Mouse (Mus musculus): ENCODE measurements around the gene Gm8246. TPM values are rescaled to one million over a fixed set of nuclear protein-coding genes. Genes with fewer than 3 reads are reported as not detected.
"Not testable (repeated sequence)": the region's sequence is repeated elsewhere in the genome, so short reads cannot be mapped to it uniquely, and the experiment has no call there.

The Gm8246 gene
- not detected in 2 replicates for polyA plus RNA-seq (2015; fragmentation: Nextera tagmentation; extraction: Ambion mirVana)

DNA sequence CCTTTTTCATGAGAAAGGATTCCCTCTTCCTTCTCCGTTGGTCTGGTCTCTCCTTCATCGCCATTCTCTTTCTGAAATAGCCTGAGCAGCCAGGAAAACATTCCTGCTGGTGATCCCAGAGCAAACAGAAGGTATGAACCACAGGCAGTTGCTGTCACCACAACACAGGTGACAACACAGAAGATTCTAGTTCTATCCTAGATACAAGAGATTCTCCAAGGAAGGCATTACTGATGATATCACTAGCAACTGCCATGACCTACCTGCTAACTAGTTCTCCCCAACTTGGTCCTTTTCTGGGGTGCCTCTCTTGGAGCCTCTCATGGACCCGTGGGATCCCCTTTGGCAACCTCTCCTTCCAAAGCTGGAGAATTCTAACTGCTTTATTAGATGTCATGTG is at the start of gene Gm8246:
Gene Gm8246, minus strand, starts transcription at position 101 of the 400 bp plus-strand sequence.
- WGBS: no CpG with 5 or more reads among the region's 3 CpGs
- not testable (repeated sequence) for H3K27me3 ChIP-seq (replicated peaks; ENCODE audit: insufficient read depth, low read length); DNase-seq (ENCODE audit: low spot score); ATAC-seq; H3K27ac ChIP-seq (ENCODE audit: low read length); H3K4me1 ChIP-seq (ENCODE audit: insufficient read depth, low read depth, low read length); H3K36me3 ChIP-seq (ENCODE audit: insufficient read depth, low read length); H3K9ac ChIP-seq (replicated peaks; ENCODE audit: low read depth); H3K4me2 ChIP-seq (replicated peaks; ENCODE audit: low read depth, low read length); H3K9me3 ChIP-seq (ENCODE audit: low read length); H3K4me3 ChIP-seq (ENCODE audit: low read depth, low read length)

GRCm38 (mm10) chr14:5501374-5501773 is 23.7 kb upstream of the Gm8246 start, which contains the start of gene Gm3488:
Gene Gm3488, plus strand, starts transcription at chr14:5501674.
- H3K27ac ChIP-seq (ENCODE audit: low read length); H3K4me3 ChIP-seq (ENCODE audit: low read depth, low read length); DNase-seq (ENCODE audit: low spot score); H3K4me2 ChIP-seq (replicated peaks; ENCODE audit: low read depth, low read length); H3K36me3 ChIP-seq (ENCODE audit: insufficient read depth, low read length); H3K4me1 ChIP-seq (ENCODE audit: insufficient read depth, low read depth, low read length); H3K9me3 ChIP-seq (ENCODE audit: low read length); ATAC-seq; H3K27me3 ChIP-seq (replicated peaks; ENCODE audit: insufficient read depth, low read length); H3K9ac ChIP-seq (replicated peaks; ENCODE audit: low read depth): not testable (repeated sequence)
- WGBS: no CpG with 5 or more reads among the region's 35 CpGs

DNA sequence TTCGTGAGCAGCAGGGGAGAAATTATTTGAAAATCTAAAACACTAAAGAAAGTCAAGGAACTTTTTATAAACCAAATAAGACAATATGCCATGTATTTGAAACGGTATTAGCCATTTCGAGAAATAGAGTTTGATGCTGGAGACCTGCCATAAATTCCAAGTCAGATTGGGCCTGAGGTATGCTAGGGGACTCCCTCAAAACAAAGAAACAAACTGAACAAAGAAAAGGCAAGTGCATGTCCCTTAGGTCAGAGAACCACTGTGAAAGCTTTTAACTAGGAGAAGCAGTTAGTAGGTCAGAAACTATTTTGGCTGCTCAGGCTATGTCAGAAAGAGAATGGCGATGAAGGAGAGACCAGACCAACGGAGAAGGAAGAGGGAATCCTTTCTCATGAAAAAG is 6.3 kb upstream of the Gm8246 start, which contains the start of gene Gm3187:
Gene Gm3187, plus strand, starts transcription at position 301 of the 400 bp plus-strand sequence.
- not testable (repeated sequence) for H3K9ac ChIP-seq (replicated peaks; ENCODE audit: low read depth)

GRCm38 (mm10) chr14:5460469-5460868 is 17.2 kb downstream of the Gm8246 start:
- not testable (repeated sequence) for H3K27ac ChIP-seq (ENCODE audit: low read length); H3K36me3 ChIP-seq (ENCODE audit: insufficient read depth, low read length); DNase-seq (ENCODE audit: low spot score); H3K9me3 ChIP-seq (ENCODE audit: low read length); H3K4me3 ChIP-seq (ENCODE audit: low read depth, low read length); H3K4me2 ChIP-seq (replicated peaks; ENCODE audit: low read depth, low read length); H3K4me1 ChIP-seq (ENCODE audit: insufficient read depth, low read depth, low read length); H3K27me3 ChIP-seq (replicated peaks; ENCODE audit: insufficient read depth, low read length); H3K9ac ChIP-seq (replicated peaks; ENCODE audit: low read depth)
- ATAC-seq: peak; percentile 62; the same call in 1 of the 2 replicates
- no CpG with 5 or more reads among the region's 19 CpGs for WGBS

More for the DNA sequence above, 6.3 kb upstream of the Gm8246 start, which contains the start of gene Gm3187:
- not testable (repeated sequence) for H3K4me2 ChIP-seq (replicated peaks; ENCODE audit: low read depth, low read length); H3K9me3 ChIP-seq (ENCODE audit: low read length); H3K4me1 ChIP-seq (ENCODE audit: insufficient read depth, low read depth, low read length); H3K27ac ChIP-seq (ENCODE audit: low read length); ATAC-seq; H3K27me3 ChIP-seq (replicated peaks; ENCODE audit: insufficient read depth, low read length); H3K4me3 ChIP-seq (ENCODE audit: low read depth, low read length); DNase-seq (ENCODE audit: low spot score); H3K36me3 ChIP-seq (ENCODE audit: insufficient read depth, low read length)
- WGBS: 84% methylated on average over 4 of the region's 5 CpGs

DNA sequence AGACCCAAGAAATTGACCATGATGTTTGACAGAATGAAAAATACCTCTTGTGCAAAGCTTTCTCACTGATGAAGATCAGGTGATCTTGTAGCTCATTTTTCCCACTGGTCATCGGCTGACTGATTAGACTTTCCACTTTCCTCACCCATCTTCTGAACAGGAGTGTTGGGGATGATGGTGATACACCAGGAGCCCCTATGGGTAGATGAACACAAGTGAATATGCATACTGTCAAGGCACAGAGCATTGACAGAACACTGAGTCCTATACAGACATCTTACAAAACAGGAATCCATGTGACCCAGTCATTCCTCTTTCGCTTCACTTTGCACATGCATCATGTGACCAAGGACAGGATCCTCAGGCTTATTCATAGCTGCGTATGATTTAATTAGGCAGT is 22.3 kb downstream of the Gm8246 start, which contains the start of gene Gm3194:
Gene Gm3194, minus strand, starts transcription at position 101 of the 400 bp plus-strand sequence.
- not testable (repeated sequence) for H3K27me3 ChIP-seq (replicated peaks; ENCODE audit: insufficient read depth, low read length); H3K4me3 ChIP-seq (ENCODE audit: low read depth, low read length); DNase-seq (ENCODE audit: low spot score); H3K36me3 ChIP-seq (ENCODE audit: insufficient read depth, low read length); H3K9ac ChIP-seq (replicated peaks; ENCODE audit: low read depth); H3K4me2 ChIP-seq (replicated peaks; ENCODE audit: low read depth, low read length); ATAC-seq; H3K27ac ChIP-seq (ENCODE audit: low read length); H3K9me3 ChIP-seq (ENCODE audit: low read length); H3K4me1 ChIP-seq (ENCODE audit: insufficient read depth, low read depth, low read length)
- no CpG with 5 or more reads among the region's 3 CpGs for WGBS

Other genes starting within 250 kb of the Gm8246 start
- gene Gm3526, start 217.2 kb downstream of the Gm8246 start, polyA plus RNA-seq (2015; fragmentation: Nextera tagmentation; extraction: Ambion mirVana): not detected in 2 replicates
- gene Gm3542, start 142.9 kb downstream of the Gm8246 start, polyA plus RNA-seq (2015; fragmentation: Nextera tagmentation; extraction: Ambion mirVana): not detected in 2 replicates
- gene Gm3500, start 88.8 kb downstream of the Gm8246 start, polyA plus RNA-seq (2015; fragmentation: Nextera tagmentation; extraction: Ambion mirVana): 0.29 TPM in 1 of 2 replicates, not detected in the other
- 0.14 TPM in 1 of 2 replicates, not detected in the other for gene Gm3194, start 22.4 kb downstream of the Gm8246 start, polyA plus RNA-seq (2015; fragmentation: Nextera tagmentation; extraction: Ambion mirVana)
- gene Gm3187, start 6.4 kb upstream of the Gm8246 start, polyA plus RNA-seq (2015; fragmentation: Nextera tagmentation; extraction: Ambion mirVana): not detected in 2 replicates
- gene Gm3488, start 23.8 kb upstream of the Gm8246 start, polyA plus RNA-seq (2015; fragmentation: Nextera tagmentation; extraction: Ambion mirVana): 0.32 and 0.98 TPM in 2 replicates
- not detected in 2 replicates for gene Gm3532, start 60.7 kb upstream of the Gm8246 start, polyA plus RNA-seq (2015; fragmentation: Nextera tagmentation; extraction: Ambion mirVana)
- not detected in 2 replicates for gene Gm8265, start 155.2 kb upstream of the Gm8246 start, polyA plus RNA-seq (2015; fragmentation: Nextera tagmentation; extraction: Ambion mirVana)
- gene Gm9603, start 209.6 kb upstream of the Gm8246 start, polyA plus RNA-seq (2015; fragmentation: Nextera tagmentation; extraction: Ambion mirVana): not detected in 2 replicates

All from lung, postnatal 0 days (tissue).